Mouse (Mus musculus) heart, postnatal 14 days (tissue): ENCODE measurements around the gene Prickle1. TPM values are rescaled to one million over a fixed set of nuclear protein-coding genes. Genes with fewer than 3 reads are reported as not detected.
A peak's percentile ranks its signal among the peaks of the same experiment; 100 is the strongest.

Experiments
- DNase-seq, 2 experiments: peaks; one replicate each; pipeline ENCODE4 v3.0.0; 2021 to 2022
- intact Hi-C: fragments of 180-260 bp; cut with DNase I; formaldehyde crosslinking; loops from one replicate; pipeline ENCODE4 v1.15.1; 2025
- total RNA-seq, 2 experiments: library from RNA; stranded (reverse); gene quantifications; 2 replicates each; pipeline ENCODE4 v1.2.3; 2021

The Prickle1 gene
- total RNA-seq, 2 experiments from 2014 or later: 16.7 to 19.9 TPM

DNA sequence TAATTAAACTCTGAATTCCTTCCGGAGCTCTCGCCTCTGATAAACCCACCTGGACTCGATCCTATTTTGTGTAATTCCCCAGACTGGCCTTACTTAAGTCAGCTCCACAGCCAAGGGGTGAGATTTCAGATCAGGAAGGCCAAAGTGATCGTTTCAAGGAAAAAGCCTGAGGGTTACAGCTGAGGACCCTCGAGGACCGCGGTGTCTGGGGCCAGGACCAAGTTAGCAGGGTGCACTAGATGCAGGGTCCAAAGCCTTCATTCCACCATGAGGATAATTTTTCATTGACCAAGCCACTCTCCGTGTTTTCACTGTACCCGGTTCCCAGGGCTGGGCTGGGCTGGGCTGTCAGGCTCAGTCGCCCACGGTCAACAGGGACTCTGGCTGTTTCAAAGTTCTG is 594 bp upstream of the Prickle1 start:
- DNase-seq: peak; percentile 76 to 79
- intact Hi-C loops: loop anchor here (5.0 to 10.0 kb wide), 2 partner anchors 101 to 229 kb away; no protein-coding TSS in a partner anchor

DNA sequence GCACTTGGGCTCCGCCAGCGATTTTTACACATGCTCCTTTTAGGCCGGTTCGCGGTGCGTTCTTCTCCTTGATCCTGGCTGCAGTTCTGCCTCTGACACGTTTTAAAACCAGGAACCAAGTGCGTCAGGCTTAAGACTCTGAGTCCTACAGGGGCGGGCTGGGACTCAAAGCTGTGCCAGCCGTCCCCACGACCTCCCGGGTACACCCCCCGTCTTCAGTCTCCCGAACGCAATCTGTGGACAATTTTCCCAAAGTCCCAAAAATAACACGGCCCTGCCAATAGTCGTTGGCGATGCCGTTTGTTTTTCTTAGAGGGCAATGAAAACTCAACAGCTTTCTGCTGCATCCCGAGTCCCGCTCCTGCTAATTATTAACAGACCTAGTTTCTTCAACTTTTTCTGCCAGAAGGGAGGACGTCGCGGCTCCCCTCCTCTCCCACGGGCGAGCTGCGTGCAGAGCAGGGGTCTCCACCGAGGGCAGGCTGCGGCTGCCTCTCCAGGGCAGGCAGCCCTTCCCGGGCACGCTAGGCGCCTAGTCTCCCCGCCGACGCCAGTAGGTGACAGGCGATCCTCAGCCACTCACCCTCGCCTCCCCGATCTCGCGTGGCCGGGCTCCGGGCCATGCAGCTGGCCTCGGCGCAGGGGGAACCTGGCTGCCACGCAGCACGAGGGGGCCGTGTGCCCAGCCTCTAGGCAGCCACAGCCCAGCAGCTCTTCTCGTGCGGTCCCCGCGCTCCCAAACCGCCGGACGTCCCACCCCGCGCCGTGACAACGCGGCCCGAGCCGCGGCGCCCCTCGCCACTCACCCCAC is 598 bp downstream of the Prickle1 start:
- peak; percentile 57 to 70 for DNase-seq
- intact Hi-C loops: loop anchor here (2.0 to 10.0 kb wide), 4 partner anchors 102 to 617 kb away; no protein-coding TSS in a partner anchor

DNA sequence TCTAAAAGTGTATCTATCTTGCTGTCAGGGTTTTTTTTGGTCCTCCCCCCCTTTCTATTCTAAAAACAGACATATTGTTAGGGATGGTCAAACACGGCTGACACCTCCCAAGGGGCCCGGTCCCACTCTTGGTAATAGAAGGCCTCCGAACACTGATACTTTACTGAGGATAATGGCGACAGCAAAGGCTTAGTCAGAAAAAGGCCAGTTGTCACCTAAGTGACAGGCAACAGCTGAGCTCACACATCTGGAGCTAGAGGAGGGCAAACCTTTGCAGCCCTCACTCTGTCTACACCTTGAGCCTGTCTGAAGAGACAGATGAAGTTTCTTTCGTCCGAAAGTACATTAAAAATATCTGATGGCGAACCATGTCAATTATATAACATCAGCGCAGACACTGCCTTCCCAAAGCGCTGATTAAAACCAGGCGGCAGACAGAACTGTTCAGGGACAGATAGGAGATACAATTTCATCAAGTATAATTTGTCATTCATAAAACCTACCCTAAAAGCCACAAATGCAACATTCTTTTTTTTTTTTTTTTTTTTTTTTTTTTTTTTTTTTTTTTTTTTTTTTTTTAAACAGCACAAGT is 1.3 kb downstream of the Prickle1 start:
- DNase-seq: no peak
- intact Hi-C loops: loop anchor here (2.0 to 10.0 kb wide), 3 partner anchors 230 to 618 kb away; no protein-coding TSS in a partner anchor

DNA sequence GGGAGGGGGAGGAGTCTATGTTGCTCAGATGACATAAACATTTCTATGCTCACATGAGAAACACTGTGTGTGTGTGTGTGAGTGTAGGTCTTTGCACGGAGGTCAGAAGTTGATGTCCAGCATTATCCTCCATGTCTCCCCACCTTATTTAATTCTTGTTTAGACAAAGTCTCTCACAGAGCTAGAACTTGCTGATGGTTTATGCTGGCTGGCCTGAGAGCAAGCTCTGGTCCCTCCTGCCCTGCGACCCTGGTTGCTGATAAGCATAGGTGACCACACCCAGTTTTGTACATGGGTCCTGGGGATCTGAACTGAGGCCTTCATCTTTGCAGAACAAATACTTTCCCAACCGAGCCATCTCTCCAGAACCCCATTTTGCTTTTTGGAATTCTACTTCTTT is 3.1 kb downstream of the Prickle1 start:
- intact Hi-C loops: loop anchor here (5.0 to 10.0 kb wide), 2 partner anchors 232 to 620 kb away; no protein-coding TSS in a partner anchor
- no peak for DNase-seq

DNA sequence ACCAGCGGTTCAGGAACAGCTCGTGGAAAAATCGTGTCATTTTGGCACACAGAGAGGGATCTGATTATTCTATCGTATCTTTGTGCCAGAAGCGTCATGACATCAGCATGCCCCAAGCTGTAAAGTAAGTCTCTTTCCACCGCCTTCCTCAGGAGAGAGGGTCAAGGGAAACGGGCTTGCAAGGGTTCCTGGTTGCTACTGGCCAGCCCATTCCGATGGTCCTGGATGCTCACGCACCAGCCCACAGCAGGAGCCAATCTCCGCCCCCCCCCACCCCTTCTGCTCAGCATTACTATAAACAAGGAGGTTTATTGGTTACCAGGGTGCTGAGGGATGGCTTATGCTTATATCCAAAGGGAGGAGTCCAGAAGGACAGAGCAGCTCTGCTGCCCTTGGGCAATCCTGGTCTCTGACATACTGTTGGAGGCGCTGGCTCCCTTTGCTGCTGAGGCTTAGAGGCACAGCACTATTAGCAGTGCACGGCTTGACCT is 3.8 kb downstream of the Prickle1 start:
- intact Hi-C loops: loop anchor here (5.0 to 10.0 kb wide), 2 partner anchors 233 to 620 kb away; no protein-coding TSS in a partner anchor
- peak; percentile 33 to 48 for DNase-seq

DNA sequence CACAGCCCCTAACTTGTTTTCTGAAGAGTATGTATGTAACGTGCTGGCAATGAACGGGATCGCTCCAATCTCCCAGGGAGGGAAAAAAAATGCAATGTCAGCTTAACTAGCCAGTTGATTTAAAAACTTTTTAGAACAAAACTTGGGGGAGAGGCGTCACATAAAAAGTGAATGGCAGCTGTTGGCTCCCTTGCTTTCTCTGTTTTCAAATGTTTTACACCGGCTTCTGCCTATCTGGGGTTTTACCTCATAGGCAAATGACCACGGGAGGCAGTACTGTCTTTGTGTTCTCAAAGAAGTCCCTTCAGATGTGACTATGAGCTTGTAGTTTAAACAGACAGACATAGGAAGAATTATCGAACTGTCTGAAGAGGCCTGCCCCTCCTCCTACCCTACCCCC is 4.3 kb downstream of the Prickle1 start:
- intact Hi-C loops: loop anchor here (5.0 to 10.0 kb wide), 2 partner anchors 233 to 621 kb away; no protein-coding TSS in a partner anchor
- no peak for DNase-seq

DNA sequence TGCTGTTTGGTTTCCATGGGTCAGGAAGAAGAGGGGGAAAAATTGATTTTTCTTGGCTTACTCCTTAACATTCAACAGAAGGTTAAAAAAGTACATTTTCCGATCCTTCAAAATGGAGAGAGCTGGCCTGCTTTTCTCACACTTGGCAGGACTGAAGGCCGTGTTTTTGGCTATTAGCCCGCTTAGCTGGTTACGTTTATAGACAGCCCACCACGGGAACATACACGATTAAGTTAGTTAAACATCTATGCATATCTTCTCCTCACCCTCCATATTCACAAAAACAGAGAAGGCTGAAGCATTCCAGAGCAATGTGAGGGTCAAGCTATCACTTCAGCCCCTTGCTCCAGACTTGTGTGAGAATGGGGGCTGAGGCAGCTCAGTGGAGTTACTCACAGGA is 7.3 kb downstream of the Prickle1 start:
- intact Hi-C loops: no loop called here
- DNase-seq: no peak

DNA sequence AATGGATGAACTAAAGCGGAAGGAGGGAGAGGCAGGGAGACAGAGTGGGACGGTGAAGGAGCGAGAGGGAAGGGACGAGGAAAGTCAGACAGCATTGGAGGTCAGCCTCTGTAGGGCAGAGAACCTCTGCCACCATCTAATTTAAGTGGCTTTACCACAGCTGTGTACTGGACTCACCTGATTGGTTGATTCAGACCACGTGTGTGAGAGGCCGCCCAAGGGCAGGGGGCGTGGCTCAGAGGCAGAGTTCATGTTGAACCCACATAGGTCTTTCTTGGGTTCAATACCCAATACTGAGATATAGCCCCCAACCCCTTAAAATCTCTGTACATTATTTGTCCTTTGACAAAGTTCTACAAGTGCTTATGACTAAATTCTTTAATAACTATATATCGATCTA is 8.0 kb downstream of the Prickle1 start:
- no peak for DNase-seq
- intact Hi-C loops: no loop called here

DNA sequence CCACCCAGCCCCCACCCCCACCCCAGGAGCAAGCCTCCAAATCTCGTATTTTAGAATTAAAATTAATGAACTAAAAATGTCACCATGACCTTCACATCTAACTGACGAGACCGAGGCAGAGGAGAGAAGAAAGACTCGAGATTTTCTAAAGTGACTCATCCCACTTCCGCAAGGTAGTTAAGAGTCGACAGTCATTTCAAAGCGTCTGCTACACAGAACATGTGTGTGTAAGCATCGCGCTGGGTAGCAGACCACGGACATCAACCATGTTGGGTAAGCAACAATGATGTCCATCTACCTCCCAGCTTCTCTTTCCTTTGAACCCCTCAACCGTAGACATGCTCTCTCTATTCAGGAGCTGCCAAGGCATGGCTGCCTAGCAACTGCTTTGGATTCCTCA is 12.6 kb downstream of the Prickle1 start:
- intact Hi-C loops: no loop called here
- DNase-seq: no peak

DNA sequence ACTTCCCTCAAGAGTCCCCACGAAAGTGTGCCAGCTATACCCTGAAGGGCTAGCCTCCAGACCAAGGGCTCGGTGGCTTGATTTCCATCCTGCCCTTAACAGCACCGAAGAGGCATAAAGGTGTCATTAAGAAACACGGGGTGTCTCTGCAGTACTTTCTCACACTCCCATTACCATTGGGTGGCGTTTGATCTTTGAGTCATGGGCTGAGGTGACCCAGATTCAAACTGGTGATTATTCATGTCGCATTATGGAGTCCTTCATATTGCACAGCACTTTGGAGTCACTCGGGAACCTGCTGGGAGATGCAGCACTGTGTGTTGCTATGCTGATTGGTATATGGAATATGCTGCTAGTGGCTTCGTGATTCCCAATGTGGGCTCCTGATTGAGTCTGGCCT is 14.0 kb downstream of the Prickle1 start:
- intact Hi-C loops: no loop called here
- DNase-seq: no peak

DNA sequence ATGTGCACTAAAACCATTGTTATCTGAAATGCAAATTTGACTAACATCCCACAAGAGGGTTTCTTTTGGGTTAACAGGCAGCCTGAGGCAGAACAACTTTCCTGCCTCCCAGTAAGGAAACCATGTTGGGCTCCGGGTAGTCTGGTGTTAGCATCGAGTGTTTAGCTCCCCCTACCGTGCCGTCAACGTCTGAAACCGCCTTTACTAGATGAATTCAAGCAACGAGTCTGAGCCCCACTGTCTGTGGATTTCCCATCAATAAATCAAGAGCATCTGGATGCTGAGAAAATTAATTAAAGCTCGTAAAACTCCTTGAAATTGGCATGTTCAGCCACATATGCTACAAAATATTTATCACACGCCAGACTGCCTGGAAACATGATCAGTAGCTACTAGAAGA is 15.8 kb downstream of the Prickle1 start:
- peak in 1 of 2 experiments; percentile 27 for DNase-seq
- intact Hi-C loops: loop anchor here (2.0 to 5.0 kb wide), 3 partner anchors 83 to 313 kb away; no protein-coding TSS in a partner anchor

DNA sequence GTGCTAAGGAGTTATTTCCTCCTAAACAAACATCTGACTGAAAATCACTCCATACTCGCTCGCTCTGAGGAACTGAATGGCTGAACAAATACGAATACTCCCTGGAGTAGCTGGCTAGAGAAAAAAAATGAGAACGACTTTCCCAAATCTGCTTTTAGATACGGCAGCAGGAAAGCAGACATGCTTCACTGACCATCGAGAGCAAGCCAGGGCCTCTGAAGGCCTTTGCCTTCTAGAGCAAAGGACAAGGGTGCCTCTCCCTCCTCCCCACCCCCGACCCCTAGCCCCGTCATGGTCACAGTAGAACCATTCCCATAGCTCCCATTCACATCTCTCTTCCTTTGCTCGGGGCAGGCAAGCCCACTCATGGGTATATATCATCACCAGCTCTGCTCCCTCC is 16.6 kb downstream of the Prickle1 start:
- DNase-seq: no peak
- intact Hi-C loops: loop anchor here (2.0 to 5.0 kb wide), 3 partner anchors 82 to 312 kb away; no protein-coding TSS in a partner anchor

DNA sequence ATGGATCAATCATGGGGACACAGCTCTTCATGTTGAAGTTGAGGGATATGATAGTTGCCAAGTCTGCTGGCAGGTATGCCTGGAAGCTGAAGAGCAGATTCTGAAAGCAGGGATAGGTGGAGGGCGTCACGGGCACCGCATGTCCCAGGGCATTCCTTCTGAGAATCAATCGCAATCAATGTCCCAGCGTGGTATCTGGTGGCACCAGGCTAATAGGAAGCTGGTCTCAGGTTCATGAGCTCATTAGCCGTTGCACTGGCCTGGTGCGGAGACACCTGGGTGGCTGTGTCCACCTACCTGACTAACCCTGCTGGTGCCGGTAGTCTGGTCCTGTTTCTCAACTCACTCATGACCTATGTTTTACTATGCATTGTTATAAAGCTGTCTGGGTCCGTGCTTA is 19.3 kb downstream of the Prickle1 start:
- intact Hi-C loops: loop anchor here (1.0 to 5.0 kb wide), 3 partner anchors 57 to 139 kb away; no protein-coding TSS in a partner anchor

DNA sequence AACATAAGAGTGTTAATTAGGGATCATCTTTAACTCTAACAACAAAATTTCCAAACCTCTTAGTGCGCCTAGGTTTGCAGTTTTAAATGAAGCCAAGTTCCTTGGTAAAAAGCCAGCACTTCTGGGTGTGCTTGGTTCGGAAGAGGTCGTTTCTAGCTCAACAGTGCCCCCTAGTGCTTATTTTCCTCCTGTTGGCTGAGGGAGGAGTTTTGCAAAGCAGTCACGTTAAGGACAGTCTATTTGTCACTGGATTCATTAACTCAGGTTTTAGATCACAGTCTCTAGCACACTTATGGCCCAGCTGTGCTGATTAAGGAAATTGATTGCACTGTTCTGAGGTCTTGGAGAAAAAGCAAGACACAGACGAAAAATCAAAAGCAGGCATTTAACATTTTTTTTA is 19.8 kb downstream of the Prickle1 start:
- peak; percentile 80 to 92 for DNase-seq
- intact Hi-C loops: loop anchor here (1.0 to 5.0 kb wide), 3 partner anchors 57 to 139 kb away; no protein-coding TSS in a partner anchor

More for the DNA sequence above, 19.3 kb downstream of the Prickle1 start:
- DNase-seq: no peak

DNA sequence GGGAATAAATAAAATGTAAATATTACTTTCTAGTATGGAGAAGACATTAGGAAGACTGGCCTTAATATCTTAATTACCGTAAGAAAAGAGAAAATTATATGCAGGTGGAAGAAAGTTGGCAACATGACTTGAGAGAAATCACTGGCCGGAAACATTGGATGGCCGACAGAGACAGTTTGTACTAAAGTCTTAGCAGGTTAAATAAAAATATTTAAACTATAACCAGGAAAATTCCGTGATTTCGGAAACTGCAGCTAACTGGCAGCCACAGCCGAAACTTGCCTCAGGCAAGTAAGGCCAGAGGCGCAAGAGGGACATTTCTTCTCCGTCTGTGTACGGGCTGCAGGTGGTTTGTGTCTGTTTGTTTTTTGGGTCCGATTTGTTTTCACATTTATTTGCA is 22.8 kb downstream of the Prickle1 start:
- no peak for DNase-seq
- intact Hi-C loops: no loop called here

DNA sequence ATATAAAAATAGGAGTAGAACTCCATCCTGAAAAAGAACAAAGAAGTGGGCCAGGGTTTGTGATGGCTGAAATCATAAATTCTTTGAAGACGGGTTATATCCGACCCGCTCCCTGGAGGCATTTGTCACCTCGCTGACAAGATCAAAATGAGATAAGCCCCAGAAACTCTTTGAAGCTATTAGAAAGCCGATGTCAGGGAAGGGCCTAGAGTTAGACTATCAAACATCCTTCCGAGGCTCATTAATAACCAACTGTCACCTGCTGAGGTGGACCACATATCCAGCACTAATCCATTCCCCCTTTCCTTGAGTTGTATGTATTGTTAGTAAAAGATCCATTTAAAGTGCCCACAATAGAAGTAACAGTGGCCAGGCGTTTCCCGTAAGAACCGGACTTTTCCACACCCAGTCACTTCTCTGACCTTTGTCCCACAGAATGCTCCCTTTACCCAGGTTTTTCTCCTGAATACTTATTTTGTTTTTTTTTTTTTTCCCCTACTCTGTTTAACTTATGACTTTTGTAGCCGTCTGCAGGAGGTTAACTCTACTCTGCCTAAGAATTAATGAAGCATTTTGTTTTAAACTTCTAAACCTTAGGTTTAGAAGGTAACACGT is 24.7 kb downstream of the Prickle1 start:
- intact Hi-C loops: no loop called here
- DNase-seq: no peak

DNA sequence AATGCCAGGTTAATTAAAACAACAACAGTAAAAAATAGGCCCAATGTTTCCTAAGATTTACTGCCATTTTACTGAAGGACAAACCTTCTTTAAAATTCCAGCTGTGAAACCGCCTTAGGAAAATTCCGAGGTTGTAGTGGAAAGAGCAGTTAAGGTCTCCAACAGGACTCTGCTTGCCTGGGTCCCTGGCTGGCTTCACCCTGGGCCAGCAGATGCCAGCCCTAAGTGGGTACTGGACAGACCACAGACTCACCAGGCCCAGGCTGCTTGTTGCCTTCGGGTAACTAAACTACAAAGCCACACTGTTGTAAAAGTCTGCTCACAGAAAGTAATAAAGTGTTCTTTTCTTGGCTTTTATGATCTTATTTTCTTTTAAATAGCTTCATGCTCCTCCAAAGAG is 26.8 kb downstream of the Prickle1 start:
- intact Hi-C loops: no loop called here
- no peak for DNase-seq

DNA sequence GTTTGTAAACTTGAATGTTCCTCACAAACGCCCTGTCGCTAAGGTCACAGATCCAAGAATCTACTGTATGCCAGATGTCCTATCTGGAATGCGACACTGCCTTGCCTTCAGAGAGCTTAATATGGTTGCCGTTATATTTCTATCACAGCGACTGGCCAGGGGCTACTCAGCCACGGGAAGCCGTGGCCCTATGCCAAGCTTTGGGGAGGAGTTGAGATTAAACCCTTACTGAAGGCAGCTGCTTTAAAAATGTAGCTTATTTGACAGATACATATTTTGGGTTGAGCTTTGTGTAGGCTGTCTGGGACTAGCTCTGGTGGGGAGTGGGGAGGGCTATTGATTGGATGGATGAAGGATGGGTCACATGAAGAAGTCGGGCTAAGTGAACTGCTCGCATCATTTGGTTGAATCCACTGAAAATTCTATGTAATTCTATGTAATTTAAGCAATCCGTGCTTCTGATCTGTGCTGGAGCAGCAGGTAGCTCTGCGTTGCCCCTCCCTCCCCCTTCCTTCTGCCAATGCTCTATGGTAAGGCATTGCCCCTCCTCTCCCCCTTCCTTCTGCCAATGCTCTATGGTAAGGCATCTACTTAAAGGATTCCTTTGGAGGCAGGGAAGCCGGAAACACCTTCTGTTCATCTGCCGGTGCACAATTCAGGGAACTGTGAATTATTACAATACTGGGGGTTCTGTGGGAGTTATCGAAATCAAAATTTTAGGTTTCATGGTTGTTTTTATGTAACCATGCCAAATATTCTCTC is 28.0 kb downstream of the Prickle1 start:
- intact Hi-C loops: no loop called here
- peak; percentile 60 to 70 for DNase-seq

DNA sequence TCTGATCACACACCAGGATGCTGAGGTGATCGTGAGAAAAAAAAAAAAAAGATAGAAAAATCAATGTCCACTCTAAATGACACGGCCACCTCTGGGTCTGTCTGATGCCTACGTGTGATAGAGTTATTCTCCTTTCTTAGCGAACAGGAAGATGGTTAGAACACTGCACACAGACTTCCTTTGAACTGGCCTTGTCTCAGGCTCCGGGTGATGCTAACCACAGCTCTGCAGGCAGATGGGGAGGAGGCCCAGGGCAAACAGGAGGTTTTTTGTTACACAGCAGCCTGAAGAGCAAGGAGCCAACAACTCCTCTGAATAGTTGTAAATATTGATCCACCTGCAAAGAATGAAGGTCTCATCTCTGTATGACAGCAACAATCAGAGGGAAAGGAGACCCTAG is 32.2 kb downstream of the Prickle1 start:
- intact Hi-C loops: no loop called here
- no peak for DNase-seq

DNA sequence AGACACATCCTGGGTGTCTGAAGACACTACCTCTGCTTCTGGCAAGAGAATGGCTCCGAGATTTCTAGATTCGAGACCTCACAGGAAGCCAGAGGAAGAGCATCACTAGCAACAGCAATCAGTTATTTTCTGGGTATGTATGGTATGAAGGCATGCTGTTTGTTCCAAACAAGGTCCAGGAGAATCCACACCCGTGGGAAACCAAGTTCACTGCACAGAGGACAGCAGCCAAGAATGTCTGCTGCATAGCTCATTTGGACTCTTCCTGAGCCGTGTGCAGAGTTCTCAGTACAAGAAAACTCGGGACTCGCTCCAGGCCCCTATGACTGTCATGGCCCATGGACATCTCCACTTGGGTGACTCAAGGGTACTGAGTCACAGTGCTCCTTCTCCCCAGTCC is 34.2 kb downstream of the Prickle1 start:
- intact Hi-C loops: no loop called here
- no peak for DNase-seq
